Mouse (Mus musculus) lung, embryonic 14.5 days (tissue): Measurements from ENCODE around the gene Gpr183. TPM values are rescaled to one million over a fixed set of nuclear protein-coding genes. Genes with fewer than 3 reads are reported as not detected.

Experiments used
- ATAC-seq: fragments of 200-750 bp; cut with Nextera tagmentation; 2 replicates; pipeline ENCODE4 v1.8.0; 2017; ENCODE audit warnings: mild to moderate bottlenecking, moderate TSS enrichment, moderate library complexity; ENCODE audit not compliant: insufficient read depth
- DNase-seq: peaks from one replicate; pipeline ENCODE4 v3.0.0-alpha.2; 2015
- H3K27ac ChIP-seq: fragments of 300-500 bp; sonication (generic); 2 replicates; pipeline ENCODE4 v1.5.1; 2014; ENCODE audit warnings: low read depth, mild to moderate bottlenecking, moderate library complexity
- H3K27me3 ChIP-seq: fragments of 300-500 bp; sonication (generic); 2 replicates; pipeline ENCODE4 v1.6.1; 2014; ENCODE audit warnings: low read length, control low read depth; ENCODE audit not compliant: insufficient read depth
- H3K36me3 ChIP-seq: fragments of 300-500 bp; sonication (generic); 2 replicates; pipeline ENCODE4 v1.6.1; 2014; ENCODE audit warnings: control low read depth; ENCODE audit not compliant: insufficient read depth
- H3K4me1 ChIP-seq: fragments of 300-500 bp; sonication (generic); 2 replicates; pipeline ENCODE4 v1.6.1; 2014; ENCODE audit warnings: antibody characterized with exemption, control low read depth; ENCODE audit not compliant: insufficient read depth
- H3K4me2 ChIP-seq: fragments of 300-500 bp; sonication (generic); 2 replicates; pipeline ENCODE4 v1.6.1; 2014; ENCODE audit warnings: mild to moderate bottlenecking
- H3K4me3 ChIP-seq: fragments of 300-500 bp; sonication (generic); 2 replicates; pipeline ENCODE4 v1.5.1; 2014; ENCODE audit warnings: low read depth, low read length
- H3K9ac ChIP-seq: fragments of 300-500 bp; sonication (generic); 2 replicates; pipeline ENCODE4 v1.6.1; 2014
- H3K9me3 ChIP-seq: fragments of 300-500 bp; sonication (generic); 2 replicates; pipeline ENCODE4 v1.6.1; 2016; ENCODE audit warnings: low read depth, low read length, control low read depth
- CTCF ChIP-seq: IDR thresholded peaks from 2 replicates; pipeline ENCODE4 v1.5.1; 2016; ENCODE audit warnings: antibody characterized with exemption, low read depth
- WGBS: fragments of 180-500 bp; shearing (Covaris S2); extraction: QIAGEN DNeasy Blood & Tissue Kit; methylation state at CpG from one replicate; pipeline ENCODE4 v1.1.7; 2014; 5-methylcytosine and 5-hydroxymethylcytosine counted together
- polyA plus RNA-seq: library from polyadenylated mRNA; unstranded; fragments of >200 nt; fragmentation: Nextera tagmentation; extraction: Ambion mirVana; gene quantifications from 2 replicates; pipeline ENCODE4 v1.2.1, GENCODE M21; 2014

The Gpr183 gene
- polyA plus RNA-seq, 1 experiment from 2014 or later: 3.6 TPM

DNA sequence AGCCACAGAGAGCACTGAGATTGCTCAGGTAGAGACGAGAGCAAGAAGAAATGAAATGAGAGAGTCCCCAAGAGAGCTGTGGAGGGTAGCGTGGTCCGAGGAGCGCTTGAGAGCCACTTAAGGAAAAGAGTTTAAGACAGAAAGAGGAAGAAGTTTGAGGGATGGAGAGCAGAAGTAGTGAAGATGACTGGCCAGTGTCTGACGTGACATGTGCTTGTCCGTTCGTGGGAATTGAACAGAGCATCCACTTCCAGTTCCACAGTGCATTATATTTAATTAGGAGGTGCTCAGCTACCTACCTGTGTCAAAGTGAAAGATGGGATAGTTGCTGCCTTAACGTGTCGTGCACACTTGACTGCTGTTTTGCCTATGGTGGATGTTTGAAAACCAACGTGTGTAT is 8.1 kb upstream of the Gpr183 start:
- no peaks in the 10 kb centered on the region for H3K27me3 ChIP-seq
- DNase-seq (no peak), ATAC-seq (no peak)
- TF ChIP-seq CTCF: no peak
- H3K4me1 ChIP-seq: no peaks in the 10 kb centered on the region
- 86% methylated on average over 10 of the region's 10 CpGs for WGBS
- no peak overlapping the region for H3K27ac ChIP-seq
- H3K36me3 ChIP-seq: 0 out of 2 replicates have a peak, but pooled peaks cover 8% of the 10 kb centered on the region
- H3K9me3 ChIP-seq: no peaks in the 10 kb centered on the region
- H3K4me3 ChIP-seq: no peak overlapping the region
- H3K9ac ChIP-seq: no peak overlapping the region
- no peak overlapping the region for H3K4me2 ChIP-seq

- H3K36me3 ChIP-seq: no peaks in the 10 kb centered on the region
- H3K4me3 ChIP-seq: no peak overlapping the region
- WGBS: 83% methylated on average over 1 of the region's 1 CpGs
- no peaks in the 10 kb centered on the region for H3K4me1 ChIP-seq
- H3K27me3 ChIP-seq: no peaks in the 10 kb centered on the region
- DNase-seq (no peak), ATAC-seq (no peak)
- no peak overlapping the region for H3K9ac ChIP-seq
- no peak for TF ChIP-seq CTCF
- H3K4me2 ChIP-seq: no peak overlapping the region
- no peaks in the 10 kb centered on the region for H3K9me3 ChIP-seq
- H3K27ac ChIP-seq: no peak overlapping the region
These were observed 5.4 kb upstream of the Gpr183 start for GRCm38 (mm10) chr14:121970402-121970801.

GRCm38 (mm10) chr14:121967095-121967494 is 2.1 kb upstream of the Gpr183 start:
- WGBS: 58% methylated on average over 4 of the region's 4 CpGs
- no peaks in the 10 kb centered on the region for H3K9me3 ChIP-seq
- no peak overlapping the region for H3K4me2 ChIP-seq
- no peak overlapping the region for H3K27ac ChIP-seq
- H3K9ac ChIP-seq: no peak overlapping the region
- no peaks in the 10 kb centered on the region for H3K27me3 ChIP-seq
- DNase-seq (no peak), ATAC-seq (no peak)
- H3K4me3 ChIP-seq: no peak overlapping the region
- H3K4me1 ChIP-seq: peaks cover 4% of the 10 kb centered on the region; the same call in 1 of the 2 replicates
- no peaks in the 10 kb centered on the region for H3K36me3 ChIP-seq
- no peak for TF ChIP-seq CTCF

DNA sequence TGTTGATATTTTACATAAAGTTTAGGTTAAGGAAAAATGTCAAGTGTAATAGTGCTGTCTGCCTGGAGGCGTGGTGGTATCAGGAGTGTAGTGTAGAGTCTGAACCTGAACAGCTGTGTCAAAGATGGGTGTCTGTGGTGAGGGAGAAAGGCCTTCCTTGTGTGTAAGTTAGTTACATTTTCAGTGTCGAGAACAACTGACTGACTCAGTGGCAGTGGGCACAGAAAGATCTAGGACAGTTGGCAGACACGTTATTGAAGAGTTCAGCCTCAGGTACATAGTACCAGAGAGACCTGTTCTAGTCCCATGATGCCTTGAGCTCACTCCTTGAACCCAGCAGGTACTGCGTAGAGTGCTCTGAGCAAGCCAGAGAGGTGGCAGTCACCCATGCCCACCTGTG is 466 bp upstream of the Gpr183 start:
- ATAC-seq: no peak
- WGBS: 83% methylated on average over 4 of the region's 4 CpGs
- Histone ChIP-seq H3K4me2 (no peak overlapping the region), H3K9ac (no peak overlapping the region), H3K36me3 (no peaks in the 10 kb centered on the region), H3K4me1 (peaks cover 4% of the 10 kb centered on the region; the same call in 1 of the 2 replicates), H3K4me3 (no peak overlapping the region), H3K27me3 (no peaks in the 10 kb centered on the region), H3K9me3 (no peaks in the 10 kb centered on the region), H3K27ac (no peak overlapping the region)
- no peak for TF ChIP-seq CTCF
- no peak for DNase-seq

DNA sequence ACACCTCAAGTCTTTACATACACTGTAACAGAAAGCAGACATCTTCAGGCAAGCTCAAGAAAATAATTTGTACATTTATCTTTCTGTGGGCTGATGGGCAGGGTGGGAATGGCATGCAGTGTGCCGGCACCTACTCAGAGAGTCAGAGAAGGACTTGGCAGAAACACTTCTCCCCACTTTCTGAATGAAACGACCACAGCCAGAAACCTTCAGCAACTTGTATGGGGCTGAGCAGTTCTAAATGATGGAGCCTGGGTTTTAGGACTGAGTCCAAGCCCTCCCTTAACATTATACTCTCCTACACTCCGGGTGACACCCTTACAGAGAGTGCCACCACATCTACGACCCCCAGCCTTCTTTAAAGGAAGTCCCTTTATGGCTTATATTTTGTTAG is 1.1 kb downstream of the Gpr183 start:
- WGBS: 28% methylated on average over 4 of the region's 4 CpGs
- Histone ChIP-seq H3K4me2 (peak overlapping the region; percentile 39), H3K36me3 (no peaks in the 10 kb centered on the region), H3K4me3 (peak overlapping the region; percentile 17), H3K9me3 (no peaks in the 10 kb centered on the region), H3K27me3 (no peaks in the 10 kb centered on the region), H3K4me1 (peaks cover 4% of the 10 kb centered on the region; the same call in 1 of the 2 replicates), H3K9ac (peak overlapping the region; percentile 30; the same call in 1 of the 2 replicates), H3K27ac (peak overlapping the region; percentile 67; the same call in 1 of the 2 replicates)
- DNase-seq: peak; percentile 23
- TF ChIP-seq CTCF: no peak
- peak; percentile 25; the same call in 1 of the 2 replicates for ATAC-seq

DNA sequence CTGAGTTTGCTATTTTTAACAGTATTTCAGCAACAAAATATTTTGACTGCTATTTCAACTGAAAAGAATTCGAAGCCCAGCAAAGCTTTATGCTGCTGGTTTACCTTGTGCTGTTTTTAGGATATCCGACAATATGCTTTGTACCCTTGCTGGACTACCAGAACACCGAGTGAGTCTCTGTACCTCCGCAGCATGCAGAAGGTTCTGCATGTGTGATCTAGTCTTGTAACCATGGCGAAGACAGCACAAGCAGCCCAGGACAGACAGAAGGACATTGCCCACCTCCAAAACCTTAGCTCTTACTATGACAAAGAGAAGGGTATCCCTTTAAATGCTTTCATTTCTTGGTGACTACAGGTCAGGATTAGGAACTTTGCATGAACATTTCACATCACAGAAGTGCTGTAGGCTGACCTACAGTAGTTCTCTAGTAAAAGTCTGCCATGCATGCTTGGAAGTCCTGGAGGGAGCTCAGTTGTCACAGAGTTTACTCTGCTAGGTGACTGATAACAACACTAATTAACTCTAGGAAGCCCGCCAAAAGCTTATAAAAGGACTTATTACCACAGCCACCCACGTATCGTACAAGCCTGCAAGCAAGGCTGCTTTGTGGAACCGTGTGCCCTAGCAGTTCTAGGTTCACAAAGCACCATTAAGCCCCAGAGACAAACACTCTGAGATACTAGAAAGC is 1.6 kb downstream of the Gpr183 start:
- ATAC-seq: peak; percentile 30; the same call in 1 of the 2 replicates
- peak overlapping the region; percentile 17; the same call in 1 of the 2 replicates for H3K4me3 ChIP-seq
- WGBS: 51% methylated on average over 9 of the region's 9 CpGs
- no peaks in the 10 kb centered on the region for H3K27me3 ChIP-seq
- H3K4me2 ChIP-seq: peak overlapping the region; percentile 39
- H3K36me3 ChIP-seq: no peaks in the 10 kb centered on the region
- peak overlapping the region; percentile 67; the same call in 1 of the 2 replicates for H3K27ac ChIP-seq
- H3K4me1 ChIP-seq: peaks cover 4% of the 10 kb centered on the region; the same call in 1 of the 2 replicates
- H3K9ac ChIP-seq: no peak overlapping the region
- no peaks in the 10 kb centered on the region for H3K9me3 ChIP-seq
- TF ChIP-seq CTCF: no peak
- DNase-seq: peak; percentile 71

GRCm38 (mm10) chr14:121962128-121962890 is 2.7 kb downstream of the Gpr183 start:
- H3K36me3 ChIP-seq: no peaks in the 10 kb centered on the region
- 58% methylated on average over 14 of the region's 14 CpGs for WGBS
- H3K9ac ChIP-seq: no peak overlapping the region
- TF ChIP-seq CTCF: no peak
- no peaks in the 10 kb centered on the region for H3K27me3 ChIP-seq
- H3K9me3 ChIP-seq: no peaks in the 10 kb centered on the region
- peak overlapping the region; percentile 37; the same call in 1 of the 2 replicates for H3K27ac ChIP-seq
- no peak overlapping the region for H3K4me3 ChIP-seq
- ATAC-seq (peak; percentile 35; the same call in 1 of the 2 replicates), DNase-seq (peak; percentile 25)
- peaks cover 4% of the 10 kb centered on the region; the same call in 1 of the 2 replicates for H3K4me1 ChIP-seq
- H3K4me2 ChIP-seq: peak overlapping the region; percentile 30; the same call in 1 of the 2 replicates
